Mouse (Mus musculus): ENCODE data around the gene 1700016H13Rik. TPM values are rescaled to one million over a fixed set of nuclear protein-coding genes. Genes with fewer than 3 reads are reported as not detected.

The 1700016H13Rik gene
- total RNA-seq (2012; rRNA removed) (0.16 and 0.23 TPM in 2 replicates), polyA plus RNA-seq (2012; ENCODE audit: insufficient read depth in 1 of 2, insufficient read length in 2 of 2, low read depth in 1 of 2, low replicate concordance in 2 of 2, missing spikeins in 1 of 2) (under 1 TPM in 1 of 2 experiments, not detected in 1; 0.40 TPM)

- Histone ChIP-seq H3K79me2 (ENCODE audit: control insufficient read depth, insufficient read depth, low read length, poor library complexity) (no peaks in the 10 kb centered on the region), H3K4me1 (ENCODE audit: control insufficient read depth in 1 of 2, insufficient read depth in 2 of 2, low read length in 2 of 2) (no peaks in the 10 kb centered on the region), H3K27me3 (ENCODE audit: control insufficient read depth in 1 of 2, insufficient read depth in 2 of 2, low read length in 2 of 2) (no peaks in the 10 kb centered on the region), H3K9ac (ENCODE audit: control insufficient read depth, low read depth, low read length, poor library complexity, severe bottlenecking) (peak within 1 kb of the TSS; percentile 75), H3K4me3 (ENCODE audit: control insufficient read depth in 1 of 2, insufficient read depth in 1 of 2, low read depth in 2 of 2, low read length in 2 of 2) (peak within 1 kb of the TSS; percentile 51 to 79), H3K36me3 (ENCODE audit: control insufficient read depth in 1 of 2, insufficient read depth in 2 of 2, low read length in 2 of 2) (no peaks in the 10 kb centered on the region), H3K9me3 (replicated peaks; ENCODE audit: insufficient read depth, low read length) (no peaks in the 10 kb centered on the region), H3K27ac (ENCODE audit: control insufficient read depth, low read depth, low read length) (no peak within 1 kb of the TSS)
- DNase-seq (ENCODE audit: low read depth, low spot score) = peak; percentile 74
- TF ChIP-seq GABPA (IDR thresholded peaks at IDR 0.05; ENCODE audit: low read depth, low read length) (no peak), GATA1 (IDR thresholded peaks at IDR 0.05; ENCODE audit: low read depth, low read length) (no peak), SMC3 (IDR thresholded peaks at IDR 0.05; ENCODE audit: low read depth, low read length) (peak; percentile 35), TBP (IDR thresholded peaks at IDR 0.05; ENCODE audit: low read depth, low read length) (0 out of 2 replicates have a peak, but pooled peaks have one; percentile 36), NELFE (IDR thresholded peaks at IDR 0.05; ENCODE audit: low read depth, low read length) (peak; percentile 28; the same call in 1 of the 2 replicates), MYB (IDR thresholded peaks at IDR 0.05; ENCODE audit: low read depth, low read length) (no peak), CTCF (IDR thresholded peaks at IDR 0.05 in 2 of 3, conservative IDR thresholded peaks at IDR 0.05 in 1 of 3; ENCODE audit: control insufficient read depth in 1 of 3, insufficient read depth in 1 of 3, low read depth in 2 of 3, low read length in 3 of 3, poor library complexity in 1 of 3, severe bottlenecking in 1 of 3) (peak in 2 of 3 experiments; percentile 51 to 72; a peak in 5 of 6 replicates), ZC3H11A (IDR thresholded peaks at IDR 0.05; ENCODE audit: low read depth, low read length) (no peak), E2F4 (IDR thresholded peaks at IDR 0.05; ENCODE audit: borderline replicate concordance, low read depth, low read length) (no peak; the same call in 1 of the 2 replicates), MEF2A (IDR thresholded peaks at IDR 0.05; ENCODE audit: extremely low read depth, insufficient replicate concordance, low read depth, low read length, poor library complexity, severe bottlenecking) (no peak), RCOR1 (IDR thresholded peaks at IDR 0.05; ENCODE audit: low read depth, low read length) (no peak), POLR2A (IDR thresholded peaks at IDR 0.05; ENCODE audit: control insufficient read depth in 1 of 2, insufficient read depth in 1 of 2, low read depth in 1 of 2, low read length in 2 of 2, poor library complexity in 1 of 2) (peak; percentile 11 to 67; a peak in 3 of 4 replicates), MAX (IDR thresholded peaks at IDR 0.05; ENCODE audit: low read length) (0 out of 2 replicates have a peak, but pooled peaks have one; percentile 12), HCFC1 (IDR thresholded peaks at IDR 0.05; ENCODE audit: low read depth, low read length) (peak; percentile 72)
Measured at GRCm38 (mm10) chr5:103655346-103656118, at the start of gene 1700016H13Rik. TSS of gene 1700016H13Rik (minus strand) at chr5:103656010.

DNA sequence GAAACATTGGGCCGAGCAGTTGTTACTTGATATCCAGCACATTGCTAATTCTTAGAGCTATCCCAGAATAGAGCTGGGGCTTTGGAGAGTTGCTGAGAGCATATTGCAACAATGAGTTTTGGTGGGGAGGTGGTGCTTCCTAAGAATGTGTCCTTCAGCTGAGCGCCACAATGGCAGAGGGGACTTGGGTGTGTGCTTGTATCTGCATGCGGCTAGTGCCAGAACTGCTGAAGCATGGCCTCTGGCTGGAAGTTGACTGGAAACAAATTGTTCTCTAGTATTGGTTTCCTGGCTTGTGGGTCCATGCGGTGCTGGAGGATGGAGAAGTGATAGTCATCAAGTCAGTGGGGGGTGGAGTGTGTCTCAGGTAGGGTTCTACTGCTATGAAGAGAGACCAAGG lies 49.5 kb upstream of the 1700016H13Rik start:
- Histone ChIP-seq H3K36me3 (ENCODE audit: control insufficient read depth in 1 of 2, insufficient read depth in 2 of 2, low read length in 2 of 2) (no peaks in the 10 kb centered on the region; a peak in 2 of 4 replicates), H3K4me1 (ENCODE audit: control insufficient read depth in 1 of 2, insufficient read depth in 2 of 2, low read length in 2 of 2) (peaks cover 0 to 14% of the 10 kb centered on the region in 2 experiments; a peak in 2 of 4 replicates), H3K27ac (ENCODE audit: control insufficient read depth, low read depth, low read length) (no peak overlapping the region), H3K9ac (ENCODE audit: control insufficient read depth, low read depth, low read length, poor library complexity, severe bottlenecking) (no peak overlapping the region), H3K4me3 (ENCODE audit: control insufficient read depth in 1 of 2, insufficient read depth in 1 of 2, low read depth in 2 of 2, low read length in 2 of 2) (no peak overlapping the region), H3K79me2 (ENCODE audit: control insufficient read depth, insufficient read depth, low read length, poor library complexity) (no peaks in the 10 kb centered on the region), H3K9me3 (replicated peaks; ENCODE audit: insufficient read depth, low read length) (no peaks in the 10 kb centered on the region), H3K27me3 (ENCODE audit: control insufficient read depth in 1 of 2, insufficient read depth in 2 of 2, low read length in 2 of 2) (no peaks in the 10 kb centered on the region)
- TF ChIP-seq ELF1 (IDR thresholded peaks at IDR 0.05; ENCODE audit: low read depth, low read length) = no peak
- no peak for TF ChIP-seq E2F4 (IDR thresholded peaks at IDR 0.05; ENCODE audit: borderline replicate concordance, low read depth, low read length)
- TF ChIP-seq ETS1 (IDR thresholded peaks at IDR 0.05; ENCODE audit: low read depth, low read length) = no peak
- no peak for TF ChIP-seq BHLHE40 (IDR thresholded peaks at IDR 0.05; ENCODE audit: borderline replicate concordance, low read depth, low read length)
- no peak for TF ChIP-seq ZC3H11A (IDR thresholded peaks at IDR 0.05; ENCODE audit: low read depth, low read length)
- TF ChIP-seq MEF2A (IDR thresholded peaks at IDR 0.05; ENCODE audit: extremely low read depth, insufficient replicate concordance, low read depth, low read length, poor library complexity, severe bottlenecking) = no peak
- no peak for TF ChIP-seq EP300 (IDR thresholded peaks at IDR 0.05; ENCODE audit: low read depth in 1 of 2, low read length in 2 of 2)
- no peak for TF ChIP-seq NRF1 (IDR thresholded peaks at IDR 0.05; ENCODE audit: insufficient read depth, low read depth, low read length, poor library complexity, severe bottlenecking)
- TF ChIP-seq POLR2A (IDR thresholded peaks at IDR 0.05; ENCODE audit: control insufficient read depth in 1 of 2, insufficient read depth in 1 of 2, low read depth in 1 of 2, low read length in 2 of 2, poor library complexity in 1 of 2) = no peak
- TF ChIP-seq SIN3A (IDR thresholded peaks at IDR 0.05; ENCODE audit: low read length) = no peak
- TF ChIP-seq HCFC1 (IDR thresholded peaks at IDR 0.05; ENCODE audit: low read depth, low read length) = no peak
- TF ChIP-seq GATA1 (IDR thresholded peaks at IDR 0.05; ENCODE audit: low read depth, low read length) = no peak
- no peak for TF ChIP-seq MYB (IDR thresholded peaks at IDR 0.05; ENCODE audit: low read depth, low read length)
- no peak for TF ChIP-seq MAFK (IDR thresholded peaks at IDR 0.05; ENCODE audit: borderline replicate concordance, low read depth, low read length)
- TF ChIP-seq MAX (IDR thresholded peaks at IDR 0.05; ENCODE audit: low read length) = no peak
- TF ChIP-seq KAT2A (conservative IDR thresholded peaks at IDR 0.05; ENCODE audit: low read depth, low read length) = no peak
- no peak for TF ChIP-seq POLR2AphosphoS5 (IDR thresholded peaks at IDR 0.05; ENCODE audit: borderline replicate concordance, low read depth, low read length)
- TF ChIP-seq RAD21 (IDR thresholded peaks at IDR 0.05; ENCODE audit: low read depth, low read length) = no peak
- TF ChIP-seq JUND (IDR thresholded peaks at IDR 0.05; ENCODE audit: low read depth, low read length) = no peak
- TF ChIP-seq USF2 (IDR thresholded peaks at IDR 0.05; ENCODE audit: borderline replicate concordance in 1 of 2, insufficient read depth in 1 of 2, low read depth in 1 of 2, low read length in 2 of 2) = no peak
- DNase-seq (ENCODE audit: low read depth, low spot score) = no peak
